Mouse (Mus musculus) midbrain, embryonic 12.5 days (tissue): ENCODE data around the gene Clec4a2. TPM values are rescaled to one million over a fixed set of nuclear protein-coding genes. Genes with fewer than 3 reads are reported as not detected.
"Not testable (repeated sequence)": the region's sequence is repeated elsewhere in the genome, so short reads cannot be mapped to it uniquely, and the experiment has no call there.

Source experiments
- ATAC-seq: fragments of 200-750 bp; cut with Nextera tagmentation; 2 replicates; pipeline ENCODE4 v1.8.0; 2017; ENCODE audit warnings: low read depth, moderate TSS enrichment, moderate library complexity; ENCODE audit not compliant: low FRiP score
- H3K27ac ChIP-seq: fragments of 300-500 bp; sonication (generic); replicated peaks from 2 replicates; pipeline ENCODE4 v1.5.1; 2016; ENCODE audit warnings: mild to moderate bottlenecking
- H3K27me3 ChIP-seq: fragments of 300-500 bp; sonication (generic); 2 replicates; pipeline ENCODE4 v1.6.1; 2016; ENCODE audit warnings: mild to moderate bottlenecking
- H3K36me3 ChIP-seq: fragments of 300-500 bp; sonication (generic); 2 replicates; pipeline ENCODE4 v1.6.1; 2016
- H3K4me1 ChIP-seq: fragments of 300-500 bp; sonication (generic); 2 replicates; pipeline ENCODE4 v1.6.1; 2016
- H3K4me2 ChIP-seq: fragments of 300-500 bp; sonication (generic); replicated peaks from 2 replicates; pipeline ENCODE4 v1.6.1; 2016; ENCODE audit warnings: mild to moderate bottlenecking, moderate library complexity
- H3K4me3 ChIP-seq: fragments of 300-500 bp; sonication (generic); 2 replicates; pipeline ENCODE4 v1.5.1; 2016; ENCODE audit warnings: mild to moderate bottlenecking
- H3K9ac ChIP-seq: fragments of 300-500 bp; sonication (generic); replicated peaks from 2 replicates; pipeline ENCODE4 v1.6.1; 2016; ENCODE audit warnings: mild to moderate bottlenecking, moderate library complexity
- H3K9me3 ChIP-seq: fragments of 300-500 bp; sonication (generic); 2 replicates; pipeline ENCODE4 v1.6.1; 2016; ENCODE audit warnings: mild to moderate bottlenecking
- WGBS: fragments of 180-500 bp; shearing (Covaris S2); methylation state at CpG from one replicate; pipeline ENCODE4 v1.1.7; 2016; 5-methylcytosine and 5-hydroxymethylcytosine counted together
- polyA plus RNA-seq: library from polyadenylated mRNA; unstranded; fragments of >200 nt; fragmentation: Nextera tagmentation; extraction: Ambion mirVana; gene quantifications from 2 replicates; pipeline ENCODE4 v1.2.1, GENCODE M21; 2016

Gene Clec4a2
- 1.2 and 1.4 TPM in 2 replicates for polyA plus RNA-seq

DNA sequence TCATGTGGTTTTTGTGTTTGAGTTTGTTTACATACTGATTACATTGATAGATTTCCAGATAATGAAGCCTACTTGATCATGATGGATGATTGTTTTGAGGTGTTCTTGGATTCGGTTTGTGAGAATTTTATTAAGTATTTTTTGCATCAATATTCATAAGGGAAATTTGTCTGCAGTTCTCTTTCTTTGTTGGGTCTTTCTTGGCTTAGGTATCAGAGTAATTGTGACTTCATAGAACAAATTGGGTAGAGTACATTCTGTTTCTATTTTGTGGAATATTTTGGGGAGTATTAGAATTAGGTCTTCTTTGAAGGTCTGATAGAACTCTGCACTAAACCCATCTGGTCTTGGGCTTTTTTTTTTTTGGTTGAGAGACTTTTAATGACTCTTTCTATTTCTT, at the start of gene Clec4a2:
Clec4a2 (plus strand) TSS at position 301 of the 400 bp plus-strand sequence.
- H3K4me2 ChIP-seq, H3K36me3 ChIP-seq, H3K27ac ChIP-seq, H3K4me3 ChIP-seq, H3K4me1 ChIP-seq, ATAC-seq, H3K27me3 ChIP-seq, H3K9me3 ChIP-seq, H3K9ac ChIP-seq: not testable (repeated sequence)
- WGBS = 85% methylated on average over 1 of the region's 1 CpGs

DNA sequence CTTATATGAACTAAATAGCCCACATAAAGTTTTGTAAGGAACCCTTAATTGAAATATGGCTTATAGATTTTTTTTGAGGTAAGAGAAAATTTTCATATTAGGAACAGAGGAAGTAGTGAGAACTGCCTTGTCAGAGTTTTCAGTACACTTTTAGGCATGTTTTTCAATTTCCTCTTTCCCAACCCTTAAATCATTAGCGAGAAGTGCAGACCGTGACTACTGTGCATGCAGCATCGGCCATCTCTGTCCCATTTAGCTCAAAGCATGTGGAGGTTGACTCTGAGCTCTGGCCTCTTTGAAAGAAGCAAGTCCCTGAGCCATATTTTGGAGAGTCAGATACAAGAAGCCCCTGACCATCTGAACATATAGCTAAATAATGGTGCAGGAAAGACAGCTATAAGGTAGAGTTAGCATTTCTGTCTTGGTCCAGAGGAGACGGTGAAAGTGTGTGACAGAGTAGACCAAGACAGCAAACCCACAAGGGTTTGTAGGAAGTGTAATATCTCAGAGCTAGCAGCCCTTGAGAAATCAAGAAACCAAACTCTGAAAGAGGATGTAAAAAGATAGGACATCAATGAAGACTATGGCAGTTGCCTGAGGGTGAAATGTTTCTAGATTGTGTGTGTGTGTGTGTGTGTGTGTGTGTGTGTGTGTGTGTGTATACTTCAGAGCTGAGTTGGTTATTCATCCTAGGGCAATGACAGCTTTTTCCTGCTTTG, 10.9 kb upstream of the Clec4a2 start:
- H3K9me3 ChIP-seq = no peaks in the 10 kb centered on the region
- H3K9ac ChIP-seq = no peak overlapping the region
- H3K36me3 ChIP-seq = no peaks in the 10 kb centered on the region
- no peak overlapping the region for H3K27ac ChIP-seq
- no peaks in the 10 kb centered on the region for H3K27me3 ChIP-seq
- H3K4me3 ChIP-seq = no peak overlapping the region
- H3K4me1 ChIP-seq = no peaks in the 10 kb centered on the region
- no peak overlapping the region for H3K4me2 ChIP-seq
- no peak for ATAC-seq
- 92% methylated on average over 4 of the region's 4 CpGs for WGBS

DNA sequence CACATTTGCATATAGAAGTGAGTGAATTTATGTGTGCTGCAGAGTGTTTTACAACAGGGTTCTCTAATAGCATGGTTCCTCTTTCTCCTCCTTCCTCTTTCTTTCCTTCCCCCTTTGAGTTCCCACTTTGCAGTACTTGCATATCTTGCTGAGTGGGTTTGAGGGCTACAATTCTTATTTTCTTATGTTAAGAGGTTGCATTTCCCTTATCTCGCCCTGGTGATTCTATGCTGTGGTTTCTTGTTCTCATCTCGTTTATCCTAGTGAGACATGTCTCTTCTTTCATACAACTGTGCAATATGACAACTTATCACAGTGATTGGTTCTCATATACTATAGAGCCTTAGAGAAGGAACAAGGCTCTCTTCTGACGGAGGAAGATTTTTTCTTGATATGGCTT, 17.0 kb downstream of the Clec4a2 start:
- Histone ChIP-seq H3K27me3 (no peaks in the 10 kb centered on the region), H3K9me3 (0 out of 2 replicates have a peak, but pooled peaks cover under 1% of the 10 kb centered on the region), H3K4me2 (no peak overlapping the region), H3K36me3 (no peaks in the 10 kb centered on the region), H3K9ac (no peak overlapping the region), H3K4me3 (no peak overlapping the region), H3K27ac (no peak overlapping the region), H3K4me1 (no peaks in the 10 kb centered on the region)
- WGBS = 77% methylated on average over 3 of the region's 3 CpGs
- no peak for ATAC-seq

DNA sequence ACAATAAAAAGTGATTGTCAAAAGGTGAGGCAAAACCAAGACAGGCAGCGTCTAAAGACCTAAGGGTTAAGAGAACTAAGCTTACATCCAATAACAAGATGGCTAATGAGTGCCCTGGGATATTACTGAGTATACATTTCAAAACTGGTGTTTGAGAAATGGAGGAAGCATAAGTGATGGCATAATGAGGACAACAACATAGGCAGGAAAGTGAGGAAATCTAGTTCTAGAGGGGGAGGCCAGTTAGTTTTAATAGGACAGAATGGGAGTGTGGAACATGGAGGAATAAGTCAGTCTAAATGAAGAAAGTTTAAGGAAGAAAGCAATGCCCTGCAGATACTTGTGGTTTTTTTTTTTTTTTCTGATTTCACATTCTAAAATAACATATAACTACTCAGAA, 20.9 kb downstream of the Clec4a2 start:
- H3K27me3 ChIP-seq = no peaks in the 10 kb centered on the region
- 82% methylated on average over 1 of the region's 1 CpGs for WGBS
- no peak overlapping the region for H3K9ac ChIP-seq
- no peak overlapping the region for H3K27ac ChIP-seq
- no peak overlapping the region for H3K4me2 ChIP-seq
- H3K9me3 ChIP-seq = no peaks in the 10 kb centered on the region
- no peaks in the 10 kb centered on the region for H3K4me1 ChIP-seq
- no peak overlapping the region for H3K4me3 ChIP-seq
- no peak for ATAC-seq
- H3K36me3 ChIP-seq = no peaks in the 10 kb centered on the region

DNA sequence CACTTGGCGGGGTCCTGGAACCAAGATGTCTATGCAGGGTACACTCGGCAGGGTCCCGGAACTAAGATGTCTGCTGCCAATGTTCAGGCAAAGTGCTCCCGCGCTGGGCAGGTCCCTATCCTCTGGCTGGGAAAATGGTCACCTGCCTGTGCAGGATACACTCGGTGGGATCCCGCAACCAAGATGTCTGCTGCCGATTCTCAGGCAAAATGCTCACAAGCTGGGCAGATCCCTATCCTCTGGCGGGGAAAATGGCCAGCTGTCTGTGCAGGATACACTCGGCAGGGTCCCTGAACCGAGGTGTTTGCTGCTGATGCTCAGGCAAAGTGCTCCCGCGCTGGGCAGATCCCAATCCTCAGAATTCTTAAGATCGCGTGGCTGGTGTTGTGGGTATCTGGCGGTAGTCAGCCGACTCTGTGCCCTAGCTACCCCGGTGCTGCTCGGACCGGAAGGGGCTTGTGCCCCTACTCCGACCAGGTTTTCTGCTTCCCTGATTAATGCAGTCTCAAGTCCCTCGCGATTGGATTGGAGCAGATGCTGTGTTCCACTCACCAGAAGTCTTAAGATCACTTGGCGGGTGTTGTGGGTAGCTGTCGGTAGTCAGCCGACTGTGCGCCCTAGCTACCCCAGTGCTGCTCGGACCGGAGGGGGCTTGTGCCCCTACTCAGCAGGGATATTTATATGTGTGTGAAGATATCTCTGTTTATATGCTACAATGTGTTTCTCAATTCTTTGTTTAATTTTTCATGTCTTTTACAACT, 31.7 kb downstream of the Clec4a2 start:
- not testable (repeated sequence) for H3K4me2 ChIP-seq, H3K9me3 ChIP-seq, H3K27ac ChIP-seq, H3K36me3 ChIP-seq, H3K9ac ChIP-seq, H3K4me3 ChIP-seq, H3K4me1 ChIP-seq, H3K27me3 ChIP-seq, ATAC-seq
- 74% methylated on average over 29 of the region's 29 CpGs for WGBS

DNA sequence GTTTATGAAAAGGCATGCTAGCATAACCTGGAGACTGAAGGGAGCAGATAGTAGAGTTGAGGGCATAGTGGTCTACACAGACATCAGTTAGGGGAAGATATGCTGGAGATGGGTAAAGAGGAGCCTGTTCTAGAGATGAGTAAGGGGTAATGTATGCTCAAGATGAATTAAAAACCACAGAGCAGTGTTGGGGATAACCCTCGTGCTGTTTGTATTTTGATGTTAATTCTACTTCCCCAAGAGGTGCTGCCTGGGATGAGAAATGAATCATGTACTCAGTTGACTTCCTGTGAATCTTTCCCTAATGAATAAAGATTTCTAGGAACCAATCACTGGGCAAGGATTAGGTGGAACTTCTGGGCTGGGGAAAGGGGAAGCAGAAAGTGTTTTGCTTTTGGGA, 63.9 kb downstream of the Clec4a2 start:
- H3K9me3 ChIP-seq = no peaks in the 10 kb centered on the region
- no peak overlapping the region for H3K9ac ChIP-seq
- 55% methylated on average over 1 of the region's 1 CpGs for WGBS
- H3K4me1 ChIP-seq = no peaks in the 10 kb centered on the region
- no peak overlapping the region for H3K4me2 ChIP-seq
- no peaks in the 10 kb centered on the region for H3K27me3 ChIP-seq
- no peaks in the 10 kb centered on the region for H3K36me3 ChIP-seq
- ATAC-seq = no peak
- H3K27ac ChIP-seq = no peak overlapping the region
- H3K4me3 ChIP-seq = no peak overlapping the region

DNA sequence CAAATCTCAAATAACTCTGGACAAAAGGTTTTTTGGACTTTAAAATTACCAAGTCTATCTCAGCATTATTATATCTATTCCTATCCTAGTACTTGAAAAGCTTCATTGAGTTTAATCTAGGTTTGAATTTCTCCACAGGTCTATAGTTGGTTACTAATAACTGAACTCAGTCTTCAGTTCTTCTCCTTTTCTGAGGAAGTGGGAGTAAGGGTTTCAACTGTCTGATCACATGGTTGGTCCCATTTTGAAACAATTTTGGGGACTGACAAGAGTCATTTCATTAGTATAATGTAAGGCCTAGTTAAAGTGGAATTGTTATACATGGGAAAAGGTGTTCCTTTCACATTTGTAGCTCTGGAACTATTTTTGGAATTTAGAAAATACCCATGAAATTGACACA, 64.8 kb downstream of the Clec4a2 start:
- Histone ChIP-seq H3K4me1 (no peaks in the 10 kb centered on the region), H3K36me3 (no peaks in the 10 kb centered on the region), H3K27me3 (no peaks in the 10 kb centered on the region), H3K9ac (no peak overlapping the region), H3K27ac (no peak overlapping the region), H3K4me2 (no peak overlapping the region), H3K9me3 (no peaks in the 10 kb centered on the region), H3K4me3 (no peak overlapping the region)
- no peak for ATAC-seq

DNA sequence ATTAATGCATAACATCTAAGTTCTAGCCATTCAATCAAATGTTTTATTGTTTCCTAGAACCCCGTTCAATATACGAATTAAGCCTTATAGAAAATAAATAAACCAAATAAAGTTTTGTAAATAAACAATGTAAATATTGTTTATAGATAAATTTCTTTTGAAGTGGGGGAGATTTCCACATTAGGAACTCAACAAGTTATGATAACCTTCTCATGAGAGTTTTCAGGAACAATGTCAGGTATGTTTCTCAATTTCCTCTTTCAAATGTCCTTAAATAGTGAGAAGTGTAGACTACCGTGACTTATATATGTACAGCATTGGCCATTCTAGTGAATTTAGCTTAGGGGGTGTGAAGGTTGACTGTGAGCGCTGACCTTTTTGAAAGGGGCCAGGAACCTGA, 66.4 kb downstream of the Clec4a2 start, which contains the start of gene Clec4b2:
Clec4b2 (plus strand) TSS at position 301 of the 400 bp plus-strand sequence.
- ATAC-seq = no peak
- no peaks in the 10 kb centered on the region for H3K9me3 ChIP-seq
- WGBS = 91% methylated on average over 4 of the region's 4 CpGs

DNA sequence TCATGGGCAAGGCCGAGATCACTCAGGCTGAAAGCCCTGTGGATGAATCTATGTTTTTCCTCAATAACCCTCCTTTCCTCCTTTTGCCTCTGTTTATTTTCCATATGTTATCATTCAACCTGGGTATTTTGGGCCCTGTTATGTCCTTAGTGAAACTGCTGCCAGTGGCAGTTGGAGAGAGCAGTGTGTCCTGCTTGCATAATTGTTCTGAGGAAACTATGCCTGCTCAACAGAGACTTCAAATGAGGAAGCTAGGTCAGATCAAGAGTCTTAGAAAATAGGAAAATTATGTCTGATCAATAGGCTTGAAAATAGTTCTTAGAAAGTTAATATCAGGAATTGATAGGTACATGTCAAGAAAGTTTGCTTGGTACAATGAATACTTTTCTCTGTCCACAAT, 69.3 kb downstream of the Clec4a2 start:
- Histone ChIP-seq H3K4me3 (no peak overlapping the region), H3K36me3 (no peaks in the 10 kb centered on the region), H3K4me1 (no peaks in the 10 kb centered on the region), H3K9me3 (no peaks in the 10 kb centered on the region), H3K27ac (no peak overlapping the region), H3K27me3 (no peaks in the 10 kb centered on the region), H3K4me2 (no peak overlapping the region), H3K9ac (no peak overlapping the region)
- WGBS = 82% methylated on average over 1 of the region's 1 CpGs
- ATAC-seq = no peak

More for the DNA sequence above, 66.4 kb downstream of the Clec4a2 start, which contains the start of gene Clec4b2:
- no peak within 1 kb of the TSS for H3K9ac ChIP-seq
- H3K4me2 ChIP-seq = no peak within 1 kb of the TSS
- H3K36me3 ChIP-seq = no peaks in the 10 kb centered on the region
- H3K4me1 ChIP-seq = no peaks in the 10 kb centered on the region
- no peaks in the 10 kb centered on the region for H3K27me3 ChIP-seq
- H3K4me3 ChIP-seq = no peak within 1 kb of the TSS
- H3K27ac ChIP-seq = no peak within 1 kb of the TSS

DNA sequence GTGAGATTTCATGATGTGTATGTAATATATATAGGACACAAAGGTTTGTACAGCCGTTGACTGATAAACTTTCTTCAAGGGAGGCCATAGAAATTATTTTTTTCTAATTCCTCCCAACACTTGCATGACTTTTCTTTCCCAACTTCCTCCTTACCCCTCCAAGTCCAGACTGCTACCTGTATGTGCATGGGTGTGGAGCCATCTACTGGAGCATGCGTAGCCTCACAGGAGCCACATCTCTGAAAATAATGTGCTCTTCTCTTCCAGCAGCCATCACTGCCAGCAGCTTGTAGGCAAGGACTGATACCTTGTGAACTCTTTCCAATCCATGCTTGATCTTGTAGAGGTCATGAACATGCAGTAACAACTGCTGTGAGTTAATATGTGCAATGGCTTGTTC, 78.6 kb downstream of the Clec4a2 start:
- H3K9me3 ChIP-seq, H3K4me1 ChIP-seq, H3K36me3 ChIP-seq, H3K4me3 ChIP-seq, H3K9ac ChIP-seq, ATAC-seq, H3K4me2 ChIP-seq, H3K27ac ChIP-seq, H3K27me3 ChIP-seq: not testable (repeated sequence)
- 75% methylated on average over 2 of the region's 2 CpGs for WGBS
